Mouse (Mus musculus) CD8-positive naive resting alpha-beta T cell, adult 2 months (primary cell): ENCODE data around the gene Fars2.
"Not testable (repeated sequence)": the region's sequence is repeated elsewhere in the genome, so short reads cannot be mapped to it uniquely, and the experiment has no call there.

Experiments used
- DNase-seq, 2 experiments: peaks; one replicate each; pipeline ENCODE4 v3.0.0; 2022; ENCODE audit warnings: low read depth in 2 of 2, low spot score in 2 of 2

The Fars2 gene

GRCm38 (mm10) chr13:36140247-36141016 lies 23.2 kb downstream of the Fars2 start:
- DNase-seq: no peak

- no peak for DNase-seq
Observed at GRCm38 (mm10) chr13:36145601-36146000, 28.4 kb downstream of the Fars2 start.

- no peak for DNase-seq
Observed at GRCm38 (mm10) chr13:36149175-36149939, 32.1 kb downstream of the Fars2 start.

GRCm38 (mm10) chr13:36150272-36150671 lies 33.1 kb downstream of the Fars2 start:
- no peak for DNase-seq

- DNase-seq: no peak
Observed at GRCm38 (mm10) chr13:36152728-36153498, 35.7 kb downstream of the Fars2 start.

- no peak for DNase-seq
Observed at GRCm38 (mm10) chr13:36156340-36156931, 39.2 kb downstream of the Fars2 start.

- DNase-seq: no peak
Observed at GRCm38 (mm10) chr13:36163411-36163810, 46.2 kb downstream of the Fars2 start.

GRCm38 (mm10) chr13:36163898-36164297 lies 46.7 kb downstream of the Fars2 start:
- no peak for DNase-seq

GRCm38 (mm10) chr13:36172981-36173380 lies 55.8 kb downstream of the Fars2 start:
- DNase-seq: not testable (repeated sequence)

- DNase-seq: no peak
Observed at GRCm38 (mm10) chr13:36174101-36174500, 56.9 kb downstream of the Fars2 start.

- DNase-seq: no peak
Observed at GRCm38 (mm10) chr13:36174772-36175171, 57.6 kb downstream of the Fars2 start.

- DNase-seq: no peak
Observed at GRCm38 (mm10) chr13:36181231-36181630, 64.0 kb downstream of the Fars2 start.

GRCm38 (mm10) chr13:36190577-36190976 lies 73.4 kb downstream of the Fars2 start:
- no peak for DNase-seq

GRCm38 (mm10) chr13:36193484-36194113 lies 76.4 kb downstream of the Fars2 start:
- DNase-seq: no peak

GRCm38 (mm10) chr13:36199288-36199687 lies 82.1 kb downstream of the Fars2 start:
- DNase-seq: no peak

GRCm38 (mm10) chr13:36200453-36200852 lies 83.2 kb downstream of the Fars2 start:
- DNase-seq: no peak

GRCm38 (mm10) chr13:36202496-36202895 lies 85.3 kb downstream of the Fars2 start:
- DNase-seq: no peak

GRCm38 (mm10) chr13:36203014-36203413 lies 85.8 kb downstream of the Fars2 start:
- no peak for DNase-seq

GRCm38 (mm10) chr13:36204320-36204719 lies 87.1 kb downstream of the Fars2 start:
- DNase-seq: no peak

GRCm38 (mm10) chr13:36210965-36211364 lies 93.8 kb downstream of the Fars2 start:
- DNase-seq: no peak

GRCm38 (mm10) chr13:36214056-36214455 lies 96.8 kb downstream of the Fars2 start:
- DNase-seq: no peak
